8 mouse cellular contexts compared by ENCODE assay signal in genomic region chrX:136068020-136068419, GRCm38 (mm10). TPM values are rescaled to one million over a fixed set of nuclear protein-coding genes. Genes with fewer than 3 reads are reported as not detected.
A peak's percentile ranks its signal among the peaks of the same experiment; 100 is the strongest.
DNase-seq lines count a peak whose midpoint lies in the region; ATAC-seq and TF ChIP-seq lines count a peak whose summit lies in the region.
"Not testable (repeated sequence)": the region's sequence is repeated elsewhere in the genome, so short reads cannot be mapped to it uniquely, and the experiment has no call there.

Gene Bex2, minus strand, starts transcription at chrX:136068236.

- TF ChIP-seq POLR2A in cerebellum, adult 2 months (IDR thresholded peaks at IDR 0.05; ENCODE audit: borderline replicate concordance, insufficient read depth, low read length), result not testable (repeated sequence)

- H3K4me1 ChIP-seq in ES-E14 (ENCODE audit: control insufficient read depth in 2 of 2, insufficient read depth in 2 of 2, low read length in 2 of 2, poor library complexity in 1 of 2); cerebellum, adult 2 months (ENCODE audit: control insufficient read depth, insufficient read depth, low read length); heart, embryonic 16.5 days (ENCODE audit: control insufficient read depth, insufficient read depth, low read length); limb, embryonic 13.5 days; midbrain, embryonic 13.5 days (replicated peaks); stomach, embryonic 16.5 days (ENCODE audit: control insufficient read depth, insufficient read depth, low read length): not testable (repeated sequence)

- H3K4me3 ChIP-seq in ES-E14 (ENCODE audit: insufficient read depth in 1 of 2, low read depth in 1 of 2, low read length in 2 of 2, poor library complexity in 1 of 2, severe bottlenecking in 1 of 2), result peak within 1 kb of the TSS; percentile 69 to 76
- H3K4me3 ChIP-seq in cerebellum, adult 2 months (replicated peaks; ENCODE audit: insufficient read depth, low read depth, low read length), result peak within 1 kb of the TSS; percentile 99
- H3K4me3 ChIP-seq in heart, embryonic 16.5 days (ENCODE audit: low read length), result peak within 1 kb of the TSS; percentile 21
- H3K4me3 ChIP-seq in limb, embryonic 13.5 days, result peak within 1 kb of the TSS; percentile 44
- H3K4me3 ChIP-seq in midbrain, embryonic 13.5 days (replicated peaks), result peak within 1 kb of the TSS; percentile 49
- H3K4me3 ChIP-seq in stomach, embryonic 16.5 days (replicated peaks; ENCODE audit: low read length), result peak within 1 kb of the TSS; percentile 32

- peak within 1 kb of the TSS; percentile 40; the same call in 1 of the 2 replicates for H3K27ac ChIP-seq in ES-E14 (ENCODE audit: insufficient read depth, low read depth, low read length, poor library complexity, severe bottlenecking)
- not testable (repeated sequence) for H3K27ac ChIP-seq in cerebellum, adult 2 months (ENCODE audit: insufficient read depth, low read length); heart, embryonic 16.5 days (ENCODE audit: low read length); limb, embryonic 13.5 days; stomach, embryonic 16.5 days (ENCODE audit: low read length)
- peak within 1 kb of the TSS; percentile 81 for H3K27ac ChIP-seq in midbrain, embryonic 13.5 days

- no CpG with 5 or more reads among the region's 32 CpGs for WGBS in cerebellum, adult 2 months
- no CpG with 5 or more reads among the region's 32 CpGs for WGBS in heart, embryonic 16.5 days
- no CpG with 5 or more reads among the region's 32 CpGs for whole genome bisulfite sequencing in limb, embryonic 13.5 days
- 40% methylated on average over 2 of the region's 32 CpGs for WGBS in midbrain, embryonic 13.5 days
- WGBS in stomach, embryonic 16.5 days, result no CpG with 5 or more reads among the region's 32 CpGs

- DNase-seq in ES-E14 (ENCODE audit: low read depth, low spot score), result not testable (repeated sequence)
- DNase-seq in cerebellum, adult 2 months, result peak; percentile 46 to 80
- DNase-seq in kidney, postnatal 4 days, result peak; percentile 1 to 15

- peak within 1 kb of the TSS; percentile 51 for H3K4me2 ChIP-seq in heart, embryonic 16.5 days (ENCODE audit: low read depth, low read length)
- H3K4me2 ChIP-seq in limb, embryonic 13.5 days (replicated peaks), result peak within 1 kb of the TSS; percentile 57
- peak within 1 kb of the TSS; percentile 56 for H3K4me2 ChIP-seq in midbrain, embryonic 13.5 days (replicated peaks)
- peak within 1 kb of the TSS; percentile 40; the same call in 1 of the 2 replicates for H3K4me2 ChIP-seq in stomach, embryonic 16.5 days (ENCODE audit: low read depth, low read length)

- not testable (repeated sequence) for TF ChIP-seq CTCF in cerebellum, adult 2 months (IDR thresholded peaks at IDR 0.05; ENCODE audit: borderline replicate concordance, insufficient read depth, low read depth, low read length)

- ATAC-seq in erythroid progenitor cell, adult 5-6 weeks (replicated peaks; ENCODE audit: low FRiP score, poor library complexity, severe bottlenecking), result peak; percentile 96
- peak; percentile 93 for ATAC-seq in heart, embryonic 16.5 days (replicated peaks; ENCODE audit: extremely low read depth, insufficient read depth, low FRiP score)
- peak; percentile 96 for ATAC-seq in limb, embryonic 13.5 days (ENCODE audit: low FRiP score, low read depth)
- peak; percentile 97 for ATAC-seq in midbrain, embryonic 13.5 days
- peak; percentile 97 for ATAC-seq in stomach, embryonic 16.5 days (ENCODE audit: insufficient read depth, low FRiP score)

- H3K9ac ChIP-seq in ES-E14 (ENCODE audit: insufficient read depth, low read depth, low read length, poor library complexity, severe bottlenecking), result peak within 1 kb of the TSS; percentile 52; the same call in 1 of the 2 replicates
- not testable (repeated sequence) for H3K9ac ChIP-seq in heart, embryonic 16.5 days (ENCODE audit: low read length); stomach, embryonic 16.5 days (ENCODE audit: low read length)
- peak within 1 kb of the TSS; percentile 39; the same call in 1 of the 2 replicates for H3K9ac ChIP-seq in limb, embryonic 13.5 days
- peak within 1 kb of the TSS; percentile 73 for H3K9ac ChIP-seq in midbrain, embryonic 13.5 days (replicated peaks)

- in situ Hi-C loops in ES-E14 (cut with MboI; ENCODE audit: low sequenced_read_pairs in 2 of 2, unreplicated experiment in 2 of 2), result not testable (repeated sequence)

- not testable (repeated sequence) for H3K9me3 ChIP-seq in ES-E14 (ENCODE audit: control insufficient read depth, insufficient read depth, low read depth, low read length); heart, embryonic 16.5 days (replicated peaks; ENCODE audit: control insufficient read depth, low read length); limb, embryonic 13.5 days; midbrain, embryonic 13.5 days; stomach, embryonic 16.5 days (replicated peaks; ENCODE audit: control insufficient read depth, low read length)

- H3K36me3 ChIP-seq in ES-E14 (ENCODE audit: control insufficient read depth, insufficient read depth, low read length, poor library complexity, severe bottlenecking); heart, embryonic 16.5 days (ENCODE audit: control insufficient read depth, insufficient read depth); limb, embryonic 13.5 days; midbrain, embryonic 13.5 days; stomach, embryonic 16.5 days (ENCODE audit: control insufficient read depth, insufficient read depth, low read length): not testable (repeated sequence)

- H3K27me3 ChIP-seq in cerebellum, adult 2 months (ENCODE audit: control insufficient read depth, insufficient read depth, low read length); heart, embryonic 16.5 days (ENCODE audit: control insufficient read depth, insufficient read depth, low read length); limb, embryonic 13.5 days; midbrain, embryonic 13.5 days; stomach, embryonic 16.5 days (ENCODE audit: control insufficient read depth, insufficient read depth, low read length): not testable (repeated sequence)

RNA-seq across cellular contexts. Expression of gene Bex2, which starts in this region (rescaled TPM):
- total RNA-seq in ES-E14 (2012; rRNA removed), result 43.2 and 54.1 TPM in 2 replicates
- polyA plus RNA-seq in cerebellum, adult 2 months (2012; rRNA removed), result 291 and 304 TPM in 2 replicates
- total RNA-seq in erythroid progenitor cell, adult 5-6 weeks (2015; ENCODE audit: low replicate concordance), result not detected in 2 replicates
- not detected in 2 replicates for total RNA-seq in erythroid progenitor cell, adult 5-6 weeks (2017; ENCODE audit: low replicate concordance)
- 15.1 and 16.0 TPM in 2 replicates for polyA plus RNA-seq in heart, embryonic 16.5 days (2015; fragmentation: Nextera tagmentation; extraction: Ambion mirVana)
- polyA plus RNA-seq in limb, embryonic 13.5 days (2015; fragmentation: Nextera tagmentation; extraction: Ambion mirVana), result 143 and 161 TPM in 2 replicates
- 586 and 639 TPM in 2 replicates for polyA plus RNA-seq in midbrain, embryonic 13.5 days (2015; fragmentation: Nextera tagmentation; extraction: Ambion mirVana)
- polyA plus RNA-seq in stomach, embryonic 16.5 days (2015; fragmentation: Nextera tagmentation; extraction: Ambion mirVana), result 80.4 and 92.3 TPM in 2 replicates

Comparison
In these comparisons a context has a peak if more than half of its experiments do, and no peak if none do; other contexts are left out.
1. RNA of gene Bex2 (total RNA-seq): 43.2 to 54.1 TPM in ES-E14; not detected in erythroid progenitor cell, adult 5-6 weeks; every median in the first group is over 10 times any median in the second.
2. Peak in ATAC-seq in erythroid progenitor cell, adult 5-6 weeks; RNA of the gene not detected or under 1 TPM.
3. H3K4me3 ChIP-seq: peak in every context shown above with its lines; median percentile 99 in cerebellum, adult 2 months; 72 in ES-E14; 49 in midbrain, embryonic 13.5 days; 44 in limb, embryonic 13.5 days; 32 in stomach, embryonic 16.5 days; 21 in heart, embryonic 16.5 days.
4. Peak in every context shown above with its lines, with median percentiles within 50 percentile points of each other: ATAC-seq and H3K4me2 ChIP-seq.